Mouse (Mus musculus) heart, postnatal 0 days (tissue): Measurements from ENCODE around the gene Ttpal.

Experiments used
- CTCF ChIP-seq: IDR thresholded peaks from 2 replicates; pipeline ENCODE4 v1.5.1; 2016; ENCODE audit warnings: antibody characterized with exemption, control low read depth, low read depth
- EP300 ChIP-seq: IDR thresholded peaks from 2 replicates; pipeline ENCODE4 v1.6.1; 2016; ENCODE audit warnings: antibody characterized with exemption, low read depth

GRCm38 (mm10) chr2:163662698-163663221 lies 60.6 kb downstream of the Ttpal start:
- TF ChIP-seq CTCF (no peak), EP300 (no peak)
